Mouse (Mus musculus) adrenal gland, adult 2 months (tissue): ENCODE results near the gene Btn1a1. TPM values are rescaled to one million over a fixed set of nuclear protein-coding genes. Genes with fewer than 3 reads are reported as not detected.

ENCODE experiments used
- DNase-seq: peaks from one replicate; pipeline ENCODE4 v3.0.0; 2021
- polyA plus RNA-seq: library from polyadenylated mRNA; depleted of rRNA; stranded (reverse); fragments of >200 nt; gene quantifications from 2 replicates; pipeline ENCODE4 v1.2.3, GENCODE M21; 2012; rRNA removed
- total RNA-seq, 2 experiments: library from RNA; stranded (reverse); gene quantifications; 2 replicates each; pipeline ENCODE4 v1.2.3; 2021

Btn1a1 gene
- total and polyA plus RNA-seq, 3 experiments = not detected

GRCm38 (mm10) chr13:23412630-23413521 is 52.8 kb downstream of the Btn1a1 start:
- DNase-seq = peak; percentile 9

- peak; percentile 13 for DNase-seq
Measured at GRCm38 (mm10) chr13:23412211-23412629, 53.5 kb downstream of the Btn1a1 start.

GRCm38 (mm10) chr13:23411311-23412210 is 54.1 kb downstream of the Btn1a1 start:
- DNase-seq = peak; percentile 11

- no peak for DNase-seq
Measured at GRCm38 (mm10) chr13:23410632-23411031, 55.1 kb downstream of the Btn1a1 start.

Other genes starting within 250 kb of the Btn1a1 start
- not detected for gene Vmn1r222, start 230.0 kb downstream of the Btn1a1 start, total RNA-seq
- gene Vmn1r222, start 230.0 kb downstream of the Btn1a1 start, polyA plus RNA-seq = not detected in 2 replicates
- gene Vmn1r223, start 218.8 kb downstream of the Btn1a1 start, total RNA-seq = not detected
- not detected in 2 replicates for gene Vmn1r223, start 218.8 kb downstream of the Btn1a1 start, polyA plus RNA-seq
- 10 to 100 TPM; 16.3 to 20.7 TPM for gene Zfp322a, start 96.7 kb downstream of the Btn1a1 start, total RNA-seq
- gene Zfp322a, start 96.7 kb downstream of the Btn1a1 start, polyA plus RNA-seq = 0.40 and 0.53 TPM in 2 replicates
- 1 to 10 TPM; 7.0 to 8.5 TPM for gene Abt1, start 42.0 kb downstream of the Btn1a1 start, total RNA-seq
- gene Abt1, start 42.0 kb downstream of the Btn1a1 start, polyA plus RNA-seq = 1.1 TPM in 2 replicates
- gene Btn2a2, start 23.0 kb upstream of the Btn1a1 start, total RNA-seq = not detected
- gene Btn2a2, start 23.0 kb upstream of the Btn1a1 start, polyA plus RNA-seq = not detected in 2 replicates
- gene Hist1h4h, start 65.1 kb upstream of the Btn1a1 start, total RNA-seq = 100 to 1,000 TPM; 338 to 400 TPM
- gene Hist1h4h, start 65.1 kb upstream of the Btn1a1 start, polyA plus RNA-seq = 20.2 and 33.8 TPM in 2 replicates
- gene Hist1h2af, start 68.0 kb upstream of the Btn1a1 start, total RNA-seq = 10 to 100 TPM; 17.9 to 20.0 TPM
- 24.9 and 66.0 TPM in 2 replicates for gene Hist1h2af, start 68.0 kb upstream of the Btn1a1 start, polyA plus RNA-seq
- 1 to 10 TPM; 2.2 to 7.1 TPM for gene Hist1h3g, start 69.5 kb upstream of the Btn1a1 start, total RNA-seq
- gene Hist1h3g, start 69.5 kb upstream of the Btn1a1 start, polyA plus RNA-seq = 3.2 and 3.5 TPM in 2 replicates
- 1 to 10 TPM; 3.0 to 3.2 TPM for gene Hist1h2bh, start 77.5 kb upstream of the Btn1a1 start, total RNA-seq
- gene Hist1h2bh, start 77.5 kb upstream of the Btn1a1 start, polyA plus RNA-seq = 1.2 and 1.5 TPM in 2 replicates
- 10 to 100 TPM; 16.8 to 18.0 TPM for gene Hist1h3f, start 78.2 kb upstream of the Btn1a1 start, total RNA-seq
- gene Hist1h3f, start 78.2 kb upstream of the Btn1a1 start, polyA plus RNA-seq = 3.0 and 3.1 TPM in 2 replicates
- 10 to 100 TPM; 37.2 to 51.6 TPM for gene Hist1h4f, start 85.7 kb upstream of the Btn1a1 start, total RNA-seq
- gene Hist1h4f, start 85.7 kb upstream of the Btn1a1 start, polyA plus RNA-seq = 0.40 and 2.2 TPM in 2 replicates
- gene Hist1h1d, start 87.4 kb upstream of the Btn1a1 start, total RNA-seq = 1 to 10 TPM; 2.4 to 3.4 TPM
- not detected in 2 replicates for gene Hist1h1d, start 87.4 kb upstream of the Btn1a1 start, polyA plus RNA-seq
- 10 to 100 TPM; 41.4 to 51.2 TPM for gene Hist1h3e, start 96.5 kb upstream of the Btn1a1 start, total RNA-seq
- gene Hist1h3e, start 96.5 kb upstream of the Btn1a1 start, polyA plus RNA-seq = 12.8 and 14.0 TPM in 2 replicates
- 1 to 10 TPM; 2.7 to 4.9 TPM for gene Hist1h2ae, start 105.3 kb upstream of the Btn1a1 start, total RNA-seq
- 0.90 and 3.7 TPM in 2 replicates for gene Hist1h2ae, start 105.3 kb upstream of the Btn1a1 start, polyA plus RNA-seq
- 10 to 100 TPM; 41.1 to 60.2 TPM for gene Hist1h2bg, start 105.5 kb upstream of the Btn1a1 start, total RNA-seq
- gene Hist1h2bg, start 105.5 kb upstream of the Btn1a1 start, polyA plus RNA-seq = 25.3 and 27.0 TPM in 2 replicates
- gene Hist1h2bf, start 108.3 kb upstream of the Btn1a1 start, total RNA-seq = 10 to 100 TPM; 17.9 to 21.6 TPM
- 0.80 and 5.5 TPM in 2 replicates for gene Hist1h2bf, start 108.3 kb upstream of the Btn1a1 start, polyA plus RNA-seq
- gene Hist1h2ad, start 108.5 kb upstream of the Btn1a1 start, total RNA-seq = 1 to 10 TPM; 2.9 to 6.4 TPM
- 2.5 and 3.2 TPM in 2 replicates for gene Hist1h2ad, start 108.5 kb upstream of the Btn1a1 start, polyA plus RNA-seq
- 1 to 10 TPM; 3.7 to 6.5 TPM for gene Hist1h3d, start 109.9 kb upstream of the Btn1a1 start, total RNA-seq
- 3.7 TPM in 2 replicates for gene Hist1h3d, start 109.9 kb upstream of the Btn1a1 start, polyA plus RNA-seq
- 100 to 1,000 TPM; 118 to 129 TPM for gene Hist1h4d, start 115.7 kb upstream of the Btn1a1 start, total RNA-seq
- gene Hist1h4d, start 115.7 kb upstream of the Btn1a1 start, polyA plus RNA-seq = 2.6 and 2.7 TPM in 2 replicates
- 10 to 100 TPM; 11.3 to 14.8 TPM for gene Hist1h2be, start 155.2 kb upstream of the Btn1a1 start, total RNA-seq
- 1.7 and 2.0 TPM in 2 replicates for gene Hist1h2be, start 155.2 kb upstream of the Btn1a1 start, polyA plus RNA-seq
- gene Hist1h1e, start 156.7 kb upstream of the Btn1a1 start, total RNA-seq = 10 to 100 TPM; 44.2 to 71.4 TPM
- gene Hist1h1e, start 156.7 kb upstream of the Btn1a1 start, polyA plus RNA-seq = 1.0 and 1.2 TPM in 2 replicates
- gene Hist1h2ac, start 218.0 kb upstream of the Btn1a1 start, total RNA-seq = 1 to 10 TPM; 2.0 to 2.5 TPM
- 0.34 and 0.87 TPM in 2 replicates for gene Hist1h2ac, start 218.0 kb upstream of the Btn1a1 start, polyA plus RNA-seq
- 100 to 1,000 TPM; 143 to 210 TPM for gene Hist1h2bc, start 218.3 kb upstream of the Btn1a1 start, total RNA-seq
- 308 and 343 TPM in 2 replicates for gene Hist1h2bc, start 218.3 kb upstream of the Btn1a1 start, polyA plus RNA-seq
- gene Hist1h1t, start 229.9 kb upstream of the Btn1a1 start, total RNA-seq = not detected
- not detected in 2 replicates for gene Hist1h1t, start 229.9 kb upstream of the Btn1a1 start, polyA plus RNA-seq
- 10 to 100 TPM; 70.2 to 84.7 TPM for gene Hist1h4c, start 232.6 kb upstream of the Btn1a1 start, total RNA-seq
- 1.7 and 2.8 TPM in 2 replicates for gene Hist1h4c, start 232.6 kb upstream of the Btn1a1 start, polyA plus RNA-seq
- 10 to 100 TPM; 22.3 to 33.0 TPM for gene Hfe, start 245.0 kb upstream of the Btn1a1 start, total RNA-seq
- gene Hfe, start 245.0 kb upstream of the Btn1a1 start, polyA plus RNA-seq = 27.9 and 30.3 TPM in 2 replicates